Mouse (Mus musculus) forebrain, embryonic 12.5 days (tissue): ENCODE data around the gene Ptpru. TPM values are rescaled to one million over a fixed set of nuclear protein-coding genes. Genes with fewer than 3 reads are reported as not detected.

ENCODE experiments used
- ATAC-seq: fragments of 200-750 bp; cut with Nextera tagmentation; 2 replicates; pipeline ENCODE4 v1.8.0; 2017; ENCODE audit warnings: moderate TSS enrichment; ENCODE audit not compliant: low FRiP score
- H3K27ac ChIP-seq: fragments of 300-500 bp; sonication (generic); 2 replicates; pipeline ENCODE4 v1.5.1; 2016; ENCODE audit warnings: mild to moderate bottlenecking
- H3K27me3 ChIP-seq: fragments of 300-500 bp; sonication (generic); 2 replicates; pipeline ENCODE4 v1.6.1; 2016; ENCODE audit warnings: mild to moderate bottlenecking
- H3K36me3 ChIP-seq: fragments of 300-500 bp; sonication (generic); replicated peaks from 2 replicates; pipeline ENCODE4 v1.6.1; 2016; ENCODE audit warnings: mild to moderate bottlenecking
- H3K4me1 ChIP-seq: fragments of 300-500 bp; sonication (generic); 2 replicates; pipeline ENCODE4 v1.6.1; 2016
- H3K4me2 ChIP-seq: fragments of 300-500 bp; sonication (generic); 2 replicates; pipeline ENCODE4 v1.6.1; 2016; ENCODE audit warnings: mild to moderate bottlenecking, moderate library complexity
- H3K4me3 ChIP-seq: fragments of 300-500 bp; sonication (generic); replicated peaks from 2 replicates; pipeline ENCODE4 v1.5.1; 2016; ENCODE audit warnings: mild to moderate bottlenecking
- H3K9ac ChIP-seq: fragments of 300-500 bp; sonication (generic); 2 replicates; pipeline ENCODE4 v1.6.1; 2016; ENCODE audit warnings: mild to moderate bottlenecking
- H3K9me3 ChIP-seq: fragments of 300-500 bp; sonication (generic); 2 replicates; pipeline ENCODE4 v1.6.1; 2016
- WGBS: fragments of 180-500 bp; shearing (Covaris S2); methylation state at CpG from one replicate; pipeline ENCODE4 v1.1.7; 2016; 5-methylcytosine and 5-hydroxymethylcytosine counted together
- polyA plus RNA-seq: library from polyadenylated mRNA; unstranded; fragments of >200 nt; fragmentation: Nextera tagmentation; extraction: Ambion mirVana; gene quantifications from 2 replicates; pipeline ENCODE4 v1.2.1, GENCODE M21; 2016

Gene Ptpru
- polyA plus RNA-seq, 1 experiment from 2014 or later: 47.1 TPM

GRCm38 (mm10) chr4:131763479-131763878 lies 74.6 kb downstream of the Ptpru start:
- Histone ChIP-seq H3K4me1 (no peaks in the 10 kb centered on the region), H3K4me2 (no peak overlapping the region), H3K27me3 (no peaks in the 10 kb centered on the region), H3K9ac (no peak overlapping the region), H3K9me3 (no peaks in the 10 kb centered on the region), H3K4me3 (no peak overlapping the region), H3K27ac (no peak overlapping the region), H3K36me3 (peaks cover 5% of the 10 kb centered on the region; the same call in 1 of the 2 replicates)
- no peak for ATAC-seq
- WGBS: 70% methylated on average over 3 of the region's 3 CpGs

GRCm38 (mm10) chr4:131762211-131762784 lies 75.8 kb downstream of the Ptpru start:
- H3K4me1 ChIP-seq: no peaks in the 10 kb centered on the region
- no peak overlapping the region for H3K9ac ChIP-seq
- H3K27me3 ChIP-seq: no peaks in the 10 kb centered on the region
- no peak overlapping the region for H3K27ac ChIP-seq
- no peak for ATAC-seq
- H3K36me3 ChIP-seq: no peaks in the 10 kb centered on the region
- no peak overlapping the region for H3K4me2 ChIP-seq
- H3K9me3 ChIP-seq: no peaks in the 10 kb centered on the region
- 84% methylated on average over 8 of the region's 8 CpGs for WGBS
- no peak overlapping the region for H3K4me3 ChIP-seq

DNA sequence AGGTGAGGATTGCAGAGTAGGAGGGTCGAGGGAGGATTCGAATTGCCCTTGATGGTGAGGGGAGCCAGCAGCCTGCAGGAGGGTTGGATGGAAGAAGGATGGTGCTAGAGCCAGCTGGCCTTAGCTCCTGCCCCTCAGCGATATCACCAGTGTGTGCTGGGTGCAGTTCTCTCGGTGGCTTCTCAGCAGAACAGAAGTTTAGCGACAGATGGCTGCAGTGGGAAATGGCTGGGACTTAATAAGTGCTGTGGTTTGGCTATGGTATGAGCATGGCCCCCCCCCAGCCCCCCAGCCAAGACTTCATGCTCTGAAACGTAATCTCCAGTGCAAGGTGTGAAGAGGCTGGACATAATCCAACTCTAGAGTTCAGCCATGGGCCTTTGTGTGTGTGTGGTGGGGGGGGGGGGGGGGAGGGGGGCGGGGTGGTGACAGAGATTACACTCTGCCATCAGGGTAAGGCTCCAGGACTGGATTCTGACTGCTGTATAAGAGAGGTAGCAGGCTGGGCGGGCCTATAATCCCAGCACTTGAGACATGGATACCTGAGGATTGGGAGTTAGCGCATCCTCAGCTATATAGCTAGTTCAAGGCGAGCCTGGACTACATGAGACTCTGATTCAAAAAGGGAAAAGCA lies 85.8 kb downstream of the Ptpru start:
- Histone ChIP-seq H3K27ac (peak overlapping the region; percentile 13; the same call in 1 of the 2 replicates), H3K4me2 (no peak overlapping the region), H3K27me3 (no peaks in the 10 kb centered on the region), H3K36me3 (no peaks in the 10 kb centered on the region), H3K9ac (no peak overlapping the region), H3K4me3 (no peak overlapping the region), H3K9me3 (no peaks in the 10 kb centered on the region), H3K4me1 (peaks cover 13% of the 10 kb centered on the region)
- WGBS: 72% methylated on average over 9 of the region's 10 CpGs
- no peak for ATAC-seq

DNA sequence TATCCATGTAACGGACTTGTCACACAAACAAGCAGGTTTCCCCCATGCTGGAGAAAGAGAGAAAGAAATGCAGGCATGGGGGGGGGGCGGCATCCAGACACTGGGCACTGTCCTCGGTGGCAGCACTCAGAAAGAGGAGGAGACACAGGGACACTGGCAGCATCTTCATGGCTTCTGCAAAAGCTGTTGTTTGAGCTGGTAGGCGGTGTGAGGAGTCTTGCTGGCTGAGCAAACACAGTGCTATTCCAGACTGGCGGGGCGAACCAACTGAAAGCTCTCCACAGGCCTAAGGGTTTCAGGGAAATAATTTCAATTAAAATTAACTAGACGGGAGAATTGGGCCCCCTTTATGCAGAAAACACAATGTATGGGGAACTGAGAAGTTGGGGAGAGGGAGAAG lies 86.5 kb downstream of the Ptpru start:
- Histone ChIP-seq H3K9ac (no peak overlapping the region), H3K36me3 (no peaks in the 10 kb centered on the region), H3K4me1 (peaks cover 13% of the 10 kb centered on the region), H3K4me3 (no peak overlapping the region), H3K27ac (0 out of 2 replicates have a peak overlapping the region, but pooled peaks have one; percentile 13), H3K27me3 (no peaks in the 10 kb centered on the region), H3K4me2 (no peak overlapping the region), H3K9me3 (no peaks in the 10 kb centered on the region)
- 56% methylated on average over 7 of the region's 7 CpGs for WGBS
- no peak for ATAC-seq

DNA sequence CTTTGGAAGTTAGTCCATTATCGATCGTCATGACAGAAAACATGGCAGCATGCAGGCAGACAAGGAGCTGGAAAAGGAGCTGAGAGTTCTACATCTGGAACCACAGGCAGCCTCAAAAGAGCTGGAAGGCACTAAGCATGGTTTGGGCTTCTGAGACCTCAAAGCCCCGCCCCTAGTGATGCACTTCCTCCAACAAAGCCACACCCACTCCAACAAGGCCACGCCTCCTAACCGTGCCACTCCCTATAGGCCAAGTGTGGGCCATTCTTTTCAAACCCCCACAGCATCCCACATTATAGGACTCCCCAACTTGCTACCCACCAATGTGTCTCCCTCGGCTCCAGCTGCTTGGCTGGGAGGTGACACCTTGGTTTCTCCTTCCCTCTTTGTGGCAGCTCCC lies 88.3 kb downstream of the Ptpru start:
- 93% methylated on average over 6 of the region's 6 CpGs for WGBS
- H3K36me3 ChIP-seq: no peaks in the 10 kb centered on the region
- H3K27me3 ChIP-seq: no peaks in the 10 kb centered on the region
- no peak overlapping the region for H3K27ac ChIP-seq
- ATAC-seq: no peak
- H3K9ac ChIP-seq: no peak overlapping the region
- H3K4me2 ChIP-seq: no peak overlapping the region
- H3K9me3 ChIP-seq: no peaks in the 10 kb centered on the region
- H3K4me3 ChIP-seq: no peak overlapping the region
- peaks cover 13% of the 10 kb centered on the region for H3K4me1 ChIP-seq

- Histone ChIP-seq H3K27ac (no peak overlapping the region), H3K4me2 (no peak overlapping the region), H3K9ac (no peak overlapping the region), H3K36me3 (no peaks in the 10 kb centered on the region), H3K9me3 (no peaks in the 10 kb centered on the region), H3K27me3 (no peaks in the 10 kb centered on the region), H3K4me1 (no peaks in the 10 kb centered on the region), H3K4me3 (no peak overlapping the region)
- 84% methylated on average over 5 of the region's 5 CpGs for WGBS
- no peak for ATAC-seq
These were observed 93.4 kb downstream of the Ptpru start for GRCm38 (mm10) chr4:131744685-131745043.

GRCm38 (mm10) chr4:131743831-131744684 lies 94.0 kb downstream of the Ptpru start:
- no peaks in the 10 kb centered on the region for H3K4me1 ChIP-seq
- H3K27ac ChIP-seq: no peak overlapping the region
- H3K4me2 ChIP-seq: no peak overlapping the region
- no peaks in the 10 kb centered on the region for H3K27me3 ChIP-seq
- no peaks in the 10 kb centered on the region for H3K36me3 ChIP-seq
- H3K9ac ChIP-seq: no peak overlapping the region
- no peak for ATAC-seq
- no peaks in the 10 kb centered on the region for H3K9me3 ChIP-seq
- H3K4me3 ChIP-seq: no peak overlapping the region
- 64% methylated on average over 5 of the region's 5 CpGs for WGBS

DNA sequence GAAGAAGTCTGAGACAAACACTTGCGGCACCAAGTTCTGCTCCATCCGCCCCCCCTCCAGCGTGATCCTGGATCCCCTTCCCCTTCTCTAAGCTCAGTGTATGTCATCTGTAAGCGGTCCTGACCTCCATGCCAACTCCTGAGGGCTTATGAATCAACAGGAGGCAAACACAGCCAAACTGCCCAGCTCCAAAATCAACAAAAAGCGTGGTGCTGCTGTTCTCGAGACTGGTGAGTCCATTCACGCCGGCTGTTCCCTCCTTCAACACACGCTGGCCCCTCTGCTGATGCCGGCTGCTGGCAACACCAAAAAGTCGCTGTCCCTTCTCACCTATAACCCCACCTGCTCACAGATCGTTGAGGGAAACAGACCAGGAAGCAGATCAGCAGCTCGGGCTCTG lies 95.1 kb downstream of the Ptpru start:
- ATAC-seq: no peak
- H3K4me3 ChIP-seq: no peak overlapping the region
- H3K27me3 ChIP-seq: no peaks in the 10 kb centered on the region
- H3K27ac ChIP-seq: no peak overlapping the region
- H3K9ac ChIP-seq: no peak overlapping the region
- 83% methylated on average over 13 of the region's 13 CpGs for WGBS
- H3K9me3 ChIP-seq: no peaks in the 10 kb centered on the region
- H3K36me3 ChIP-seq: no peaks in the 10 kb centered on the region
- no peak overlapping the region for H3K4me2 ChIP-seq
- no peaks in the 10 kb centered on the region for H3K4me1 ChIP-seq

DNA sequence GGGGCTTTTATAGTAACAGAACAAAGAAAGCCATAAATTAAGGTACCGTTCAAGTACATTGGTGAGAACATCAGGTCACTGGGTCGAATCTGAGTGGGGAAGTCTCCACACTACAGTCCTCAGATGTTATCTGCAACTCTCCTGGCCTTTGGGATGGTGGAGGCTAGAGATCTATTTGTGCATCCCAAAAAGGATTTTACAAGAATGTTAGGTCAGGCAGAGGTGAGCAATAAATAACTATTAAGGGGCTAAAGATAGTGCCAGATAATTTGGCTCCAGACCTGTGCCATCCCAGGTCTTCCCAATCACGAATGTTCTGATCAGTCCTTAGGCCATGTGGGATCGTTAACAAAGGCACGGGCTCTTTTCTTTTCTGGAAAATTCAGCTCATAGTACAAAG lies 97.5 kb downstream of the Ptpru start:
- ATAC-seq: no peak
- no peaks in the 10 kb centered on the region for H3K36me3 ChIP-seq
- no peak overlapping the region for H3K27ac ChIP-seq
- H3K4me2 ChIP-seq: no peak overlapping the region
- 81% methylated on average over 5 of the region's 5 CpGs for WGBS
- no peak overlapping the region for H3K9ac ChIP-seq
- H3K27me3 ChIP-seq: no peaks in the 10 kb centered on the region
- no peaks in the 10 kb centered on the region for H3K4me1 ChIP-seq
- H3K9me3 ChIP-seq: no peaks in the 10 kb centered on the region
- H3K4me3 ChIP-seq: no peak overlapping the region

DNA sequence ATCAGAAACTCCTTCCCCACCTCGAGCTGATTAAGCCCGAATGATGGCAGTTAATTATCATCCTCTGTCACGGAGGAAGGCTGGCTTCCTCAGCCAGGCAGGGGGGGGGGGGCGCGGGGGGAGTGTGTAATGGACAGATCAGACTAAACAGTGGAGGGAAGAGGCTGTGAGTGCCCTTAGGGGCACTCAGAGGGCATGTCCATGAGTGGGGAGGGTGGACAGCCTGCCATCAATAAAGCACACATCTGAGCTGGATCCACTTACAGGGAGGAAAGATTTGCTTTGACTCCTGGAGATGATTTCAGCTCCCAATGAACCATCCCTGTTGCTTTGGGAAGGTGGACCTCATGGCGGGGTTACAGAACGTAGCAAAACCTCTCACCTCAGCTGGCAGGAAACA lies 109.5 kb downstream of the Ptpru start:
- H3K4me2 ChIP-seq: no peak overlapping the region
- H3K9ac ChIP-seq: no peak overlapping the region
- H3K27ac ChIP-seq: no peak overlapping the region
- WGBS: 58% methylated on average over 7 of the region's 7 CpGs
- H3K9me3 ChIP-seq: no peaks in the 10 kb centered on the region
- H3K4me1 ChIP-seq: no peaks in the 10 kb centered on the region; the same call in 1 of the 2 replicates
- no peak overlapping the region for H3K4me3 ChIP-seq
- H3K36me3 ChIP-seq: no peaks in the 10 kb centered on the region
- H3K27me3 ChIP-seq: 0 out of 2 replicates have a peak, but pooled peaks cover 3% of the 10 kb centered on the region
- ATAC-seq: no peak

- no peak overlapping the region for H3K4me2 ChIP-seq
- 52% methylated on average over 11 of the region's 11 CpGs for WGBS
- ATAC-seq: no peak
- H3K27me3 ChIP-seq: 0 out of 2 replicates have a peak, but pooled peaks cover 3% of the 10 kb centered on the region
- H3K36me3 ChIP-seq: no peaks in the 10 kb centered on the region
- H3K27ac ChIP-seq: no peak overlapping the region
- H3K9ac ChIP-seq: no peak overlapping the region
- H3K4me3 ChIP-seq: no peak overlapping the region
- H3K4me1 ChIP-seq: peaks cover 5% of the 10 kb centered on the region; the same call in 1 of the 2 replicates
- H3K9me3 ChIP-seq: no peaks in the 10 kb centered on the region
These were observed 114.5 kb downstream of the Ptpru start for GRCm38 (mm10) chr4:131723415-131724080.
